Mouse (Mus musculus): ENCODE data around the gene Arid5a. TPM values are rescaled to one million over a fixed set of nuclear protein-coding genes. Genes with fewer than 3 reads are reported as not detected.

Arid5a gene
- polyA plus RNA-seq, 1 experiment: 11.3 TPM

DNA sequence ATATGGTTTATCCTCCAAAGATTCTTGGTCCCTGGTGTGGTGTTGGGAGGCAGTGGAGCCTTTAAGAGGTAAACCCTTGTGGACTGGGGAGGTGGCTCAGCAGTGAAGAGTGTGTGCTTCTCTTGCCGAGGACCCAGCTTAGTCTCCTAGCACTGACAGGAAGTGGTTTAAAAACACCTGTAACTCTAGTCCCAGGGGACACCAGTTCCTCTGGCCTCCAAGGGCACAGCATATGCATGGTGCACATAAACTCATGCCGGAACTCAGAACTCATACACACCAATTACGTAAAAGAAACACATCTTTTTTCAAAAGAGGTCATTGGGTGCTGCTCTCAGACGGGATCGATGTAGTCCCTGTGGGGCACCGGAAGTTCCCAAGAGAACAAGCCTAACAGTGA is 25.7 kb upstream of the Arid5a start:
- H3K4me1 ChIP-seq (ENCODE audit: control insufficient read depth, insufficient read depth, low read length): no peaks in the 10 kb centered on the region
- TF ChIP-seq CTCF (IDR thresholded peaks at IDR 0.05; ENCODE audit: extremely low read depth, insufficient read depth, low read length): no peak
- no peak overlapping the region for H3K27ac ChIP-seq (ENCODE audit: insufficient read depth, low read length)
- H3K4me3 ChIP-seq (ENCODE audit: insufficient read depth, low read length): no peak overlapping the region

DNA sequence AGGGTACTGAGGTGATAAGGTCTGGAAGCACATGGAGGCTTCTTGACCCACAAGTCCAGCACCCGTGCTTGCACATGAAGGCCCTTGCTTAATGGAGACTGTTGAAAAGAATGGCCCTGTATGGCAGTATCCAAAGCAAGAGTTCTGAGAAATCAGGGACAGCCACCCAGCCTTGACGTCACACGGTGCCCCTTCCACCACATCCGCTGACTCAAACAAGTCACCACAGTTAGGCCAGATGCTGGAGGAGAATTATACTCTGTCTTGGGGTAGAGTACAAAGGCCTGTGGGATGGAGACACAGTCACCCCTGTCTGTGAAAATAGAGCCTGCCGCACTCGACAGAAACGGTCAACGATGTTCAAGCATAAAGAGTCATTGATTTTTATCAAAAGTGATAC is 14.1 kb upstream of the Arid5a start:
- no peak for TF ChIP-seq CTCF (IDR thresholded peaks at IDR 0.05; ENCODE audit: extremely low read depth, insufficient read depth, low read length)
- TF ChIP-seq POLR2A (IDR thresholded peaks at IDR 0.05; ENCODE audit: extremely low read depth, insufficient read depth, low read length): no peak

DNA sequence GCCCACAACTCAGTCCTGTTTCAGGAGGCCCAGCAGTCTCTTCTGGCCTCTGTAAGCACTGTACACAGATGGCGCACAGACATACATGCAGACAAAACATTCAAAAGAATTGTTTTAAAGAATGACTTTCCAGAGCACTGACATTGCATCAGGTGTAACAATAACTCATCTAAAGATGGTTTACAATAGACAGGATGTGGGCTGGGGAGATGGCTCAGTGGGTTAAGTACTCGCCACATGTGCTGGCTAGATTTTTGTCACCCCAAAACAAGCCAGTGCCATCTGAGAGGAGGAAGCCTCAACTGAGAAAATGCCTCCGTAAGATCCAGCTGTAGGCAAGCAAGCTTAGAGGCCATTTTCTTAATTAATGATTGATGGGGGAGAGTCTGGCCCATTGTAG is 13.1 kb upstream of the Arid5a start:
- Histone ChIP-seq H3K4me1 (ENCODE audit: control insufficient read depth, insufficient read depth, low read length) (no peaks in the 10 kb centered on the region), H3K27ac (ENCODE audit: insufficient read depth, low read length) (no peak overlapping the region), H3K4me3 (ENCODE audit: insufficient read depth, low read length) (no peak overlapping the region)
- TF ChIP-seq POLR2A (IDR thresholded peaks at IDR 0.05; ENCODE audit: extremely low read depth, insufficient read depth, low read length): no peak
- TF ChIP-seq CTCF (IDR thresholded peaks at IDR 0.05; ENCODE audit: extremely low read depth, insufficient read depth, low read length): no peak

More for the DNA sequence above, 14.1 kb upstream of the Arid5a start:
- no peak overlapping the region for H3K27ac ChIP-seq (ENCODE audit: insufficient read depth, low read length)
- H3K4me1 ChIP-seq (ENCODE audit: control insufficient read depth, insufficient read depth, low read length): no peaks in the 10 kb centered on the region
- no peak overlapping the region for H3K4me3 ChIP-seq (ENCODE audit: insufficient read depth, low read length)

DNA sequence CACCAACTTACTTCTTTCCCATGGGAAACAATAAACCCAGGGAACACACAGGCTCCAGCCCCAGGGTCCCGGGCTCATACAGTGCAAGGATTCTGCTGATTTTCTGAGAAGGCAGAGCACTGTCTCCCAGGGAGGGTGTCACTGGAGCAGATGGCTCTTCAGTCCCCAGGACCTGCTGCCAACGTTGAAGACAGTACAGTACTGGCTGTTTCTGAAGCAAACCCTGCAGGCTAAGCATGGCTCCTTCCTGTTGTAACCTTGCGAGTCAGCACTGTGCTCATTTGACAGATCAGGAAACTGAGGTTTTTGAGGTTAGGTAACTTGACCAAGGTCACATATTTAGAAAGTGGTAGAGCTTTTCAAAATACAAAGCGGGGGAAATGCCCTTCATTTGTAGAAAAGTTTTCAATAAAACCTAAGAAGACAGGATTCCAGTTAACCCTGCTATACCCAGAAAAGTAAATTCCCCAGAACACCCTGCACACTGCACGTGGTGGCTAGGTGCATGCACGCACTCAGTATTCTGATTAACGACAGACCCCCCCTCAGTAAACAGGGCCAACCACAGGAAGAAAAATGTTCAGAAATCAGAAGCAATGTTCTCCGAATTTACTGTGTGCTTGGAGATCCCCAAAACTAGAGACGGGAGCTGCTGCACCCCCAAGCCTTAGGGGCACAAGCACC is 10.9 kb upstream of the Arid5a start:
- no peak overlapping the region for H3K27ac ChIP-seq (ENCODE audit: insufficient read depth, low read length)
- H3K4me3 ChIP-seq (ENCODE audit: insufficient read depth, low read length): no peak overlapping the region
- TF ChIP-seq POLR2A (IDR thresholded peaks at IDR 0.05; ENCODE audit: extremely low read depth, insufficient read depth, low read length) (no peak), CTCF (IDR thresholded peaks at IDR 0.05; ENCODE audit: extremely low read depth, insufficient read depth, low read length) (no peak)
- H3K4me1 ChIP-seq (ENCODE audit: control insufficient read depth, insufficient read depth, low read length): no peaks in the 10 kb centered on the region

DNA sequence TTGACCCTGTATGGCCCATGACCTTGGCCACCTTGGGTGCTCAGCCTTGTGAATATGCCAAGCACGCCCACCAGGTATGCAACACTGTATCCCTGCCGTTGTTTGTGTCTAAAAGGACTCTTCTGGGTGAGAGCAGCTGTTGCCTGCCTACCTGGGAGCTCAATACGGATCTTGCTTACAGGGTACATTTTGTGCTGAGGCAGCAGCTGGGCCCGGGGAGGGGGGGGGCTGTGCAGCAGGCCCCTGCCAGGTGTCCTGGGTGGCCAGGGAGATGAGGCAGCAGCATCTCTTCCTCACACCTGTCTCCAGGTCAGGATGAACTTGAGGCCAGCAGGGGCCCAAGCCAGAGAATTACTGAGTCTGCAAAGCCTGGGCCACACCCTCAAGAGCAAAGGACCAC is 9.4 kb upstream of the Arid5a start:
- H3K4me1 ChIP-seq (ENCODE audit: control insufficient read depth, insufficient read depth, low read length): peaks cover 2% of the 10 kb centered on the region; the same call in 1 of the 2 replicates

DNA sequence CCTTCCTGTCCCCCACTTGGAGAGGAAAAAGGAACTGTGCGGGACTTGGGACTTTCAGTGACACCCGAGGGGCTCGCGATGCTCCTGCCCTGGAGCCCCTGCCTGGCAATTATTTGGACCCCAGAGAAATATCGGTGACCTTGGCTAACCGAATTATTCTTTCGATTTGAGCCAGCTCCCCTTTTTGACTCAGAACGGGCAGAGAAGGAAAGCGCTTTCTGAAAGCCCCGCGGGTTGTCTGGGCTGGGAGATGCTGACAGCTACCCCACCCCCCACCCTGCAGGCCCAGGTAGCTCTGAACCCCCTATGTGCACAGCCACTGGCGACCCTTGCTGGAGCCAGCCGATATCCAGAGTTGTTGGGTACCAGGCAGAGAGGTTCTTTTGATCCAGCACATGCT is 8.4 kb upstream of the Arid5a start:
- no peak overlapping the region for H3K4me3 ChIP-seq (ENCODE audit: insufficient read depth, low read length)
- no peak overlapping the region for H3K27ac ChIP-seq (ENCODE audit: insufficient read depth, low read length)
- no peak for TF ChIP-seq POLR2A (IDR thresholded peaks at IDR 0.05; ENCODE audit: extremely low read depth, insufficient read depth, low read length)
- no peak for TF ChIP-seq CTCF (IDR thresholded peaks at IDR 0.05; ENCODE audit: extremely low read depth, insufficient read depth, low read length)
- H3K4me1 ChIP-seq (ENCODE audit: control insufficient read depth, insufficient read depth, low read length): peaks cover 2% of the 10 kb centered on the region; the same call in 1 of the 2 replicates

More for the DNA sequence above, 9.4 kb upstream of the Arid5a start:
- H3K4me3 ChIP-seq (ENCODE audit: insufficient read depth, low read length): no peak overlapping the region
- TF ChIP-seq CTCF (IDR thresholded peaks at IDR 0.05; ENCODE audit: extremely low read depth, insufficient read depth, low read length) (no peak), POLR2A (IDR thresholded peaks at IDR 0.05; ENCODE audit: extremely low read depth, insufficient read depth, low read length) (no peak)
- H3K27ac ChIP-seq (ENCODE audit: insufficient read depth, low read length): no peak overlapping the region

DNA sequence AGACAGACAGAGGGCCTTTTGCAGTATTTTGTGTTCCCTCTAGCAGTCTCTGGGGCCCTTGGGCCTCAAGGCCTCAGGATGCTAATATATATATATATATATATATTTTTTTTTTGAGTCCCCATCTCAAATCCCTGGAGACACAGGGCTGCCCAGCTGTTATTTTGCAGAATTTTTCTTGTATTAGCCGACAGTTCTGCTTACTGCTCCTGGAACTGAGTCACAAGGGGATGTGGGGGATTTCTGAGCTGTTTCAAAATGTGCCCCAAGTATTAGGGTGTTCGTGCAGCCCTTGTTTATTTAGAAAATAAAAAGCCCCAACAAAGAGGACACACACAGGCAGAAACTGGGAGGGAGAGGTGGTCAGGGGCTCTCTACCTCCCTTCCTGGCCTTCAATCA is 7.9 kb upstream of the Arid5a start:
- H3K4me1 ChIP-seq (ENCODE audit: control insufficient read depth, insufficient read depth, low read length): peaks cover 2% of the 10 kb centered on the region; the same call in 1 of the 2 replicates
- H3K4me3 ChIP-seq (ENCODE audit: insufficient read depth, low read length): no peak overlapping the region
- TF ChIP-seq POLR2A (IDR thresholded peaks at IDR 0.05; ENCODE audit: extremely low read depth, insufficient read depth, low read length) (no peak), CTCF (IDR thresholded peaks at IDR 0.05; ENCODE audit: extremely low read depth, insufficient read depth, low read length) (no peak)
- no peak overlapping the region for H3K27ac ChIP-seq (ENCODE audit: insufficient read depth, low read length)

DNA sequence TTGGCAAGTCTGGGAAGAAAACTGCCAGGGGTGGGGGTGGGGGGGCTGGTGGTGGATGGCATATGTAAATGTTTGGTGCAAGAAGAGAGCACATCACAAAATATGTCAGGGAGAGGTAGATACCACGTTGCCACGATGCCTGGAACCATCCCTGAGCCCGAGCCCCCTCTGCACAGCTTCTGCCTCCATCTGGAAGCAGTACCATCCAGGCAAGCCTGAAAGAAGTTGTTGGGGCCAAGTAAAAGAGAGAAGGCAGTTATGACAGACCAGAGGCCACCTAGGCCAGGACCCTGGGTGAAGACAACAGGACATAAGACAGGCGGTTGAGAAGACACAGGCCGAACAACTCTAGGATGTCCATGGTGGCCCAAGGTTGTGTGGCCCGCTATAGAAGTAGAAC is 7.0 kb upstream of the Arid5a start:
- Histone ChIP-seq H3K27ac (ENCODE audit: insufficient read depth, low read length) (no peak overlapping the region), H3K4me1 (ENCODE audit: control insufficient read depth, insufficient read depth, low read length) (peaks cover 2% of the 10 kb centered on the region; the same call in 1 of the 2 replicates), H3K4me3 (ENCODE audit: insufficient read depth, low read length) (no peak overlapping the region)
- TF ChIP-seq CTCF (IDR thresholded peaks at IDR 0.05; ENCODE audit: extremely low read depth, insufficient read depth, low read length) (no peak), POLR2A (IDR thresholded peaks at IDR 0.05; ENCODE audit: extremely low read depth, insufficient read depth, low read length) (no peak)

DNA sequence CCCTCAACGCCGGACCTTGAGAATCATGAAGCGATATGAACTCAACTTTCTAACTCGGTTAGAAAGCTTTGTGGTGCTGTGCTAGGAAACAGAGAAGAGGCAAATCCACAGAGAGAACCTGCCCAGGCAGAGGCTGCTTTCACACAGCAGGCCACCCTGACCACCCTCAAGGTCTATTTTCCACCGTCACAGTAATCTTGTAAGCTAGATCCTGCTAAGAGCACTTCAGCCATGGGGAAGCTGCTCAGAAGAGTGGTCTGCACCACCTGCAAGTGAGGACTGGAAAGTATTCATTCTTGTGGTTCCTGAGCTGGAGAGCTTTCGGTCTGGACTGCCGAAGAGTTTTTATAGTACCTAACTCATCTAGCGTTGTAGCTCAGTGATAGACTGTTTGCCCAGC is 5.3 kb upstream of the Arid5a start:
- Histone ChIP-seq H3K27ac (ENCODE audit: insufficient read depth, low read length) (no peak overlapping the region), H3K4me1 (ENCODE audit: control insufficient read depth, insufficient read depth, low read length) (peaks cover 2% of the 10 kb centered on the region; the same call in 1 of the 2 replicates), H3K4me3 (ENCODE audit: insufficient read depth, low read length) (no peak overlapping the region)
- no peak for TF ChIP-seq POLR2A (IDR thresholded peaks at IDR 0.05; ENCODE audit: extremely low read depth, insufficient read depth, low read length)
- TF ChIP-seq CTCF (IDR thresholded peaks at IDR 0.05; ENCODE audit: extremely low read depth, insufficient read depth, low read length): no peak

DNA sequence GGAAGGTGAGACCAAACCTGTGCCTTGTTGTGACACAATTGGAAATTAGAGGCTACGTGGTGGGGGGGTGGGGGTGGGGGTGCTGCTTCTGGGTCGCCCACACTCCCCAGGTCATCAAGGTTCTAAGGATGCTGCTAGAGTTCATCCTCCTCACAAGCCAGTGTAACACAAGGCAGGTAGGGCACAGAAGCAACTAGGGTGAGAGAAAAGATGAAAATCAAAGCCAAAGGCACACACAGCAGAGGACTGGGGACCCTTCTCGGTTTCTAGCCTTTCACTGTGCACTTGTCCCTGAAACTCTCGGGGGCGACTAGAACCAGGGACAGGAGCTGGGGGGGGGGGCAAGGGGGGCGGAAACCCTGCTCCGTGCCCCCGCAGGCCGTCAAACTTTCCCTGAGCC is 4.6 kb upstream of the Arid5a start:
- Histone ChIP-seq H3K27ac (ENCODE audit: insufficient read depth, low read length) (no peak overlapping the region), H3K4me3 (ENCODE audit: insufficient read depth, low read length) (no peak overlapping the region), H3K4me1 (ENCODE audit: control insufficient read depth, insufficient read depth, low read length) (peaks cover 2% of the 10 kb centered on the region; the same call in 1 of the 2 replicates)
- TF ChIP-seq CTCF (IDR thresholded peaks at IDR 0.05; ENCODE audit: extremely low read depth, insufficient read depth, low read length): no peak

Measured in cortical plate, adult 2 months (tissue).